Mouse (Mus musculus) MEL (cell line): Measurements from ENCODE around the gene Trappc2l. TPM values are rescaled to one million over a fixed set of nuclear protein-coding genes. Genes with fewer than 3 reads are reported as not detected.

ENCODE experiments used
- DNase-seq: peaks from one replicate; pipeline ENCODE4 v3.0.0; 2011; ENCODE audit warnings: low read depth, low spot score
- H3K27ac ChIP-seq: 2 replicates; pipeline ENCODE4 v1.5.1; 2012; ENCODE audit warnings: low read depth, mild to moderate bottlenecking, control low read depth, low read length, moderate library complexity; ENCODE audit not compliant: control insufficient read depth
- H3K27me3 ChIP-seq, 2 experiments: fragments of 150-350 bp in 1 of 2; sonication (generic) in 1 of 2; 2 replicates each; pipeline ENCODE4 v1.6.1; 2012; ENCODE audit warnings: low read length in 2 of 2, mild to moderate bottlenecking in 2 of 2, improper control_type of control experiment in 1 of 2, moderate library complexity in 1 of 2; ENCODE audit not compliant: insufficient read depth in 2 of 2, control insufficient read depth in 1 of 2
- H3K36me3 ChIP-seq, 2 experiments: 2 replicates each; pipeline ENCODE4 v1.6.1; 2012 to 2014; ENCODE audit warnings: low read length in 2 of 2, improper control_type of control experiment in 1 of 2, inconsistent platforms in 1 of 2, mild to moderate bottlenecking in 1 of 2; ENCODE audit not compliant: insufficient read depth in 2 of 2, control insufficient read depth in 1 of 2
- H3K4me1 ChIP-seq, 2 experiments: fragments of 150-350 bp in 1 of 2; sonication (generic) in 1 of 2; 2 replicates each; pipeline ENCODE4 v1.6.1; 2012; ENCODE audit warnings: low read length in 2 of 2, improper control_type of control experiment in 1 of 2, mild to moderate bottlenecking in 1 of 2; ENCODE audit not compliant: insufficient read depth in 2 of 2, control insufficient read depth in 1 of 2
- H3K4me3 ChIP-seq, 2 experiments: fragments of 150-350 bp in 1 of 2; sonication (generic) in 1 of 2; 2 replicates each; pipeline ENCODE4 v1.5.1; 2012; ENCODE audit warnings: low read depth in 2 of 2, low read length in 2 of 2, mild to moderate bottlenecking in 2 of 2, moderate library complexity in 2 of 2, control low read depth in 1 of 2, improper control_type of control experiment in 1 of 2; ENCODE audit not compliant: control insufficient read depth in 1 of 2, insufficient read depth in 1 of 2
- H3K79me2 ChIP-seq: 2 replicates; pipeline ENCODE4 v1.6.1; 2012; ENCODE audit warnings: mild to moderate bottlenecking, low read length, moderate library complexity; ENCODE audit not compliant: control insufficient read depth, poor library complexity, insufficient read depth
- H3K9ac ChIP-seq: 2 replicates; pipeline ENCODE4 v1.6.1; 2012; ENCODE audit warnings: low read depth, mild to moderate bottlenecking, control low read depth, low read length, moderate library complexity; ENCODE audit not compliant: control insufficient read depth, poor library complexity, severe bottlenecking
- H3K9me3 ChIP-seq: fragments of 150-350 bp; sonication (generic); replicated peaks from 2 replicates; pipeline ENCODE4 v1.6.1; 2012; ENCODE audit warnings: mild to moderate bottlenecking, low read length, improper control_type of control experiment, moderate library complexity; ENCODE audit not compliant: insufficient read depth
- BHLHE40 ChIP-seq: IDR thresholded peaks from 2 replicates; pipeline ENCODE4 v1.6.1; 2012; ENCODE audit warnings: low read depth, mild to moderate bottlenecking, inconsistent platforms, low read length, improper control_type of control experiment, borderline replicate concordance
- CHD1 ChIP-seq: IDR thresholded peaks from 2 replicates; pipeline ENCODE4 v1.6.1; 2012; ENCODE audit warnings: low read depth, mild to moderate bottlenecking, inconsistent platforms, low read length, improper control_type of control experiment
- CTCF ChIP-seq, 3 experiments: IDR thresholded peaks in 2 of 3; conservative IDR thresholded peaks in 1 of 3; 2 replicates each; pipeline ENCODE4 v1.5.1; 2011 to 2012; ENCODE audit warnings: low read length in 3 of 3, low read depth in 2 of 3, mild to moderate bottlenecking in 2 of 3, improper control_type of control experiment in 1 of 3, inconsistent platforms in 1 of 3, mixed read lengths in 1 of 3, moderate library complexity in 1 of 3; ENCODE audit not compliant: control insufficient read depth in 1 of 3, insufficient read depth in 1 of 3, poor library complexity in 1 of 3, severe bottlenecking in 1 of 3
- ELF1 ChIP-seq: IDR thresholded peaks from 2 replicates; pipeline ENCODE4 v1.6.1; 2014; ENCODE audit warnings: low read depth, mild to moderate bottlenecking, inconsistent platforms, low read length, improper control_type of control experiment, moderate library complexity
- EP300 ChIP-seq, 2 experiments: IDR thresholded peaks; 2 replicates each; pipeline ENCODE4 v1.6.1; 2011; ENCODE audit warnings: improper control_type of control experiment in 2 of 2, low read length in 2 of 2, low read depth in 1 of 2, mild to moderate bottlenecking in 1 of 2
- ETS1 ChIP-seq: IDR thresholded peaks from 2 replicates; pipeline ENCODE4 v1.6.1; 2012; ENCODE audit warnings: low read depth, mild to moderate bottlenecking, inconsistent platforms, low read length, improper control_type of control experiment, moderate library complexity
- HCFC1 ChIP-seq: IDR thresholded peaks from 2 replicates; pipeline ENCODE4 v1.6.1; 2012; ENCODE audit warnings: low read depth, mild to moderate bottlenecking, inconsistent platforms, low read length, improper control_type of control experiment, moderate library complexity
- JUND ChIP-seq: IDR thresholded peaks from 2 replicates; pipeline ENCODE4 v1.6.1; 2011; ENCODE audit warnings: low read depth, mild to moderate bottlenecking, improper control_type of control experiment, low read length
- MAX ChIP-seq: IDR thresholded peaks from 2 replicates; pipeline ENCODE4 v1.6.1; 2011; ENCODE audit warnings: low read length, improper control_type of control experiment
- MXI1 ChIP-seq: IDR thresholded peaks from 2 replicates; pipeline ENCODE4 v1.6.1; 2011; ENCODE audit warnings: mild to moderate bottlenecking, low read depth, low read length, improper control_type of control experiment
- MYB ChIP-seq: IDR thresholded peaks from 2 replicates; pipeline ENCODE4 v1.6.1; 2011; ENCODE audit warnings: mild to moderate bottlenecking, low read depth, low read length, improper control_type of control experiment
- MYC ChIP-seq: IDR thresholded peaks from 2 replicates; pipeline ENCODE4 v1.6.1; 2011; ENCODE audit warnings: low read depth, mild to moderate bottlenecking, low read length, improper control_type of control experiment, moderate library complexity
- NELFE ChIP-seq: IDR thresholded peaks from 2 replicates; pipeline ENCODE4 v1.6.1; 2011; ENCODE audit warnings: low read depth, low read length, improper control_type of control experiment
- NRF1 ChIP-seq: IDR thresholded peaks from 2 replicates; pipeline ENCODE4 v1.6.1; 2014; ENCODE audit warnings: low read depth, mild to moderate bottlenecking, inconsistent platforms, low read length, improper control_type of control experiment, moderate library complexity; ENCODE audit not compliant: poor library complexity, insufficient read depth, severe bottlenecking
- POLR2AphosphoS5 ChIP-seq: IDR thresholded peaks from 2 replicates; pipeline ENCODE4 v1.6.1; 2012; ENCODE audit warnings: low read depth, borderline replicate concordance, mild to moderate bottlenecking, inconsistent platforms, low read length, moderate library complexity, mixed read lengths
- RAD21 ChIP-seq: IDR thresholded peaks from 2 replicates; pipeline ENCODE4 v1.6.1; 2011; ENCODE audit warnings: mild to moderate bottlenecking, low read depth, low read length, improper control_type of control experiment
- RCOR1 ChIP-seq: IDR thresholded peaks from 2 replicates; pipeline ENCODE4 v1.6.1; 2012; ENCODE audit warnings: low read depth, mild to moderate bottlenecking, inconsistent platforms, low read length, improper control_type of control experiment
- SMC3 ChIP-seq: IDR thresholded peaks from 2 replicates; pipeline ENCODE4 v1.6.1; 2011; ENCODE audit warnings: low read depth, low read length, improper control_type of control experiment
- TAL1 ChIP-seq: IDR thresholded peaks from 2 replicates; pipeline ENCODE4 v1.6.1; 2012; ENCODE audit warnings: mild to moderate bottlenecking, inconsistent platforms, low read length, moderate library complexity, mixed read lengths
- TBP ChIP-seq: IDR thresholded peaks from 2 replicates; pipeline ENCODE4 v1.8.0; 2011; ENCODE audit warnings: low read depth, low read length, improper control_type of control experiment
- TCF12 ChIP-seq: IDR thresholded peaks from 2 replicates; pipeline ENCODE4 v1.6.1; 2014; ENCODE audit warnings: low read depth, mild to moderate bottlenecking, inconsistent platforms, low read length, improper control_type of control experiment, moderate library complexity
- UBTF ChIP-seq: IDR thresholded peaks from 2 replicates; pipeline ENCODE4 v1.6.1; 2012; ENCODE audit warnings: low read depth, mild to moderate bottlenecking, inconsistent platforms, low read length, improper control_type of control experiment, moderate library complexity, borderline replicate concordance; ENCODE audit not compliant: insufficient read depth
- ZKSCAN1 ChIP-seq: IDR thresholded peaks from 2 replicates; pipeline ENCODE4 v1.6.1; 2012; ENCODE audit warnings: low read depth, mild to moderate bottlenecking, inconsistent platforms, low read length, improper control_type of control experiment, moderate library complexity
- ZNF384 ChIP-seq: IDR thresholded peaks from 2 replicates; pipeline ENCODE4 v1.6.1; 2012; ENCODE audit warnings: low read depth, mild to moderate bottlenecking, inconsistent platforms, low read length, improper control_type of control experiment
- polyA plus RNA-seq, 2 experiments: library from polyadenylated mRNA; stranded (reverse) in 1 of 2; unstranded in 1 of 2; fragments of >175 nt in 1 of 2; fragments of >200 nt in 1 of 2; gene quantifications; 2 replicates each; pipeline versions ENCODE4 v1.2.1 to v1.2.4; 2012; ENCODE audit warnings: low replicate concordance in 2 of 2, low read depth in 1 of 2; ENCODE audit not compliant: insufficient read length in 2 of 2, insufficient read depth in 1 of 2, missing spikeins in 1 of 2
- total RNA-seq: library from RNA; depleted of rRNA; stranded (reverse); fragments of 300-350 nt; gene quantifications from 2 replicates; pipeline ENCODE4 v1.2.3, GENCODE M21; 2012

Gene Trappc2l
- total and polyA plus RNA-seq, 3 experiments = 15.1 to 21.7 TPM; not detected in 1

GRCm38 (mm10) chr8:122644175-122644954, 32.9 kb downstream of the Trappc2l start:
- H3K36me3 ChIP-seq = peaks cover 0 to 11% of the 10 kb centered on the region in 2 experiments; a peak in 2 of 4 replicates
- no peaks in the 10 kb centered on the region for H3K9me3 ChIP-seq
- H3K27me3 ChIP-seq = no peaks in the 10 kb centered on the region
- no peaks in the 10 kb centered on the region for H3K79me2 ChIP-seq
- TF ChIP-seq SMC3 (no peak), MYC (no peak), NELFE (no peak), CHD1 (no peak), ZNF384 (no peak), CTCF (IDR thresholded peaks at IDR 0.05 in 2 of 3, conservative IDR thresholded peaks at IDR 0.05 in 1 of 3; ENCODE audit: control insufficient read depth in 1 of 3, insufficient read depth in 1 of 3, low read depth in 2 of 3, low read length in 3 of 3, poor library complexity in 1 of 3, severe bottlenecking in 1 of 3) (no peak), JUND (no peak), EP300 (IDR thresholded peaks at IDR 0.05; ENCODE audit: low read depth in 1 of 2, low read length in 2 of 2) (no peak), TCF12 (no peak), TAL1 (no peak), UBTF (no peak), MXI1 (no peak), MYB (no peak)
- no peak for DNase-seq
- no peak overlapping the region for H3K27ac ChIP-seq
- H3K9ac ChIP-seq = no peak overlapping the region
- H3K4me3 ChIP-seq = no peak overlapping the region
- H3K4me1 ChIP-seq = no peaks in the 10 kb centered on the region

DNA sequence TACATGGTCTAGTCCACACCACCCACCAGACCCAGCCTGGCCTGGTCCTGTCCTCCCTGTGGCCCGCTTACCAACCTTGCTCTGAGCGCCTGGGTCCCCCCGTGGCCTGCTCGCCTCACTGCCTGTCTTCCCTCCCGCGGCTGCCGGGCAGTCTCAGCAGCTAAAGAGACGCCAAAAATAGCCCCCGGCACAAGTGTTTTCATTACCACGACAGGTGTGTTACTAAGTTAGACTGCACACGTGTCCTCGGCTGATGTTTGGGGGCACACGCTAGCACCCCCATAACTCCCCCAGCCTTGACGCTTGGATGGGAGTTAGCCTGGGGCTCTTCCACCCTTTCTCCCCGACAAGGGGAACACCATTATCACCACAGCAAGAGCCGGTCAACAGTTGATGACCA, 34.9 kb downstream of the Trappc2l start:
- Histone ChIP-seq H3K4me3 (no peak overlapping the region), H3K79me2 (no peaks in the 10 kb centered on the region), H3K9me3 (no peaks in the 10 kb centered on the region), H3K27me3 (no peaks in the 10 kb centered on the region), H3K9ac (no peak overlapping the region), H3K36me3 (peaks cover 0 to 11% of the 10 kb centered on the region in 2 experiments; a peak in 2 of 4 replicates), H3K4me1 (no peaks in the 10 kb centered on the region), H3K27ac (no peak overlapping the region)
- TF ChIP-seq CTCF (IDR thresholded peaks at IDR 0.05 in 2 of 3, conservative IDR thresholded peaks at IDR 0.05 in 1 of 3; ENCODE audit: control insufficient read depth in 1 of 3, insufficient read depth in 1 of 3, low read depth in 2 of 3, low read length in 3 of 3, poor library complexity in 1 of 3, severe bottlenecking in 1 of 3) = no peak
- no peak for TF ChIP-seq TBP
- no peak for TF ChIP-seq ZKSCAN1
- no peak for TF ChIP-seq EP300 (IDR thresholded peaks at IDR 0.05; ENCODE audit: low read depth in 1 of 2, low read length in 2 of 2)
- no peak for TF ChIP-seq MXI1
- TF ChIP-seq NRF1 = no peak
- TF ChIP-seq NELFE = no peak
- TF ChIP-seq POLR2AphosphoS5 = no peak
- no peak for TF ChIP-seq RCOR1
- TF ChIP-seq BHLHE40 = no peak
- no peak for TF ChIP-seq ELF1
- no peak for TF ChIP-seq MYC
- TF ChIP-seq UBTF = no peak
- TF ChIP-seq MAX = no peak
- no peak for TF ChIP-seq ETS1
- TF ChIP-seq RAD21 = no peak
- TF ChIP-seq TCF12 = no peak
- no peak for TF ChIP-seq HCFC1
- DNase-seq = no peak
